Mouse (Mus musculus): ENCODE data around the gene Kcnmb4. TPM values are rescaled to one million over a fixed set of nuclear protein-coding genes. Genes with fewer than 3 reads are reported as not detected.

Gene Kcnmb4
- polyA plus RNA-seq, 2 experiments, result 0.14 to 0.22 TPM

- TF ChIP-seq CTCF (IDR thresholded peaks at IDR 0.05; ENCODE audit: low read depth) (no peak), EP300 (IDR thresholded peaks at IDR 0.05; ENCODE audit: low read depth) (no peak)
- H3K4me2 ChIP-seq (ENCODE audit: low read depth), result no peak overlapping the region
- H3K27ac ChIP-seq, result no peak overlapping the region
- WGBS (ENCODE audit: insufficient replicate concordance), result 58% methylated on average over 9 of the region's 9 CpGs
- no peaks in the 10 kb centered on the region for H3K36me3 ChIP-seq (replicated peaks; ENCODE audit: control insufficient read depth, insufficient read depth, low read depth)
- no peaks in the 10 kb centered on the region for H3K9me3 ChIP-seq (ENCODE audit: control insufficient read depth, low read length)
- no peaks in the 10 kb centered on the region; a peak in 1 of 4 replicates for H3K4me1 ChIP-seq (replicated peaks; ENCODE audit: control insufficient read depth in 2 of 2, insufficient read depth in 2 of 2, low read length in 1 of 2)
- no peak overlapping the region for H3K9ac ChIP-seq (replicated peaks)
- DNase-seq (ENCODE audit: low read depth in 3 of 3, low spot score in 3 of 3) (no peak), ATAC-seq (ENCODE audit: insufficient read depth) (no peak)
- H3K4me3 ChIP-seq (ENCODE audit: insufficient read depth in 1 of 2, low read depth in 2 of 2, low read length in 2 of 2), result no peak overlapping the region
- H3K27me3 ChIP-seq (ENCODE audit: control insufficient read depth, insufficient read depth, low read length), result no peaks in the 10 kb centered on the region
Measured at GRCm38 (mm10) chr10:116393790-116394475, 79.7 kb downstream of the Kcnmb4 start.

GRCm38 (mm10) chr10:116388840-116389239 lies 84.8 kb downstream of the Kcnmb4 start:
- H3K4me3 ChIP-seq (ENCODE audit: insufficient read depth in 1 of 2, low read depth in 2 of 2, low read length in 2 of 2), result no peak overlapping the region
- H3K27me3 ChIP-seq (ENCODE audit: control insufficient read depth, insufficient read depth, low read length), result no peaks in the 10 kb centered on the region
- TF ChIP-seq EP300 (IDR thresholded peaks at IDR 0.05; ENCODE audit: low read depth) (no peak), CTCF (IDR thresholded peaks at IDR 0.05; ENCODE audit: low read depth) (no peak)
- 65% methylated on average over 6 of the region's 6 CpGs for WGBS (ENCODE audit: insufficient replicate concordance)
- no peaks in the 10 kb centered on the region for H3K9me3 ChIP-seq (ENCODE audit: control insufficient read depth, low read length)
- DNase-seq (ENCODE audit: low read depth in 3 of 3, low spot score in 3 of 3) (no peak), ATAC-seq (ENCODE audit: insufficient read depth) (no peak)
- H3K27ac ChIP-seq, result no peak overlapping the region
- H3K36me3 ChIP-seq (replicated peaks; ENCODE audit: control insufficient read depth, insufficient read depth, low read depth), result no peaks in the 10 kb centered on the region
- no peaks in the 10 kb centered on the region; a peak in 1 of 4 replicates for H3K4me1 ChIP-seq (replicated peaks; ENCODE audit: control insufficient read depth in 2 of 2, insufficient read depth in 2 of 2, low read length in 1 of 2)
- H3K4me2 ChIP-seq (ENCODE audit: low read depth), result no peak overlapping the region
- H3K9ac ChIP-seq (replicated peaks), result no peak overlapping the region

GRCm38 (mm10) chr10:116386391-116386885 lies 87.2 kb downstream of the Kcnmb4 start:
- no peaks in the 10 kb centered on the region for H3K27me3 ChIP-seq (ENCODE audit: control insufficient read depth, insufficient read depth, low read length)
- TF ChIP-seq CTCF (IDR thresholded peaks at IDR 0.05; ENCODE audit: low read depth) (no peak), EP300 (IDR thresholded peaks at IDR 0.05; ENCODE audit: low read depth) (no peak)
- no peak overlapping the region for H3K27ac ChIP-seq
- H3K4me2 ChIP-seq (ENCODE audit: low read depth), result no peak overlapping the region
- no peak overlapping the region for H3K9ac ChIP-seq (replicated peaks)
- 50% methylated on average over 7 of the region's 7 CpGs for WGBS (ENCODE audit: insufficient replicate concordance)
- H3K4me1 ChIP-seq (replicated peaks; ENCODE audit: control insufficient read depth in 2 of 2, insufficient read depth in 2 of 2, low read length in 1 of 2), result no peaks in the 10 kb centered on the region
- no peak overlapping the region for H3K4me3 ChIP-seq (ENCODE audit: insufficient read depth in 1 of 2, low read depth in 2 of 2, low read length in 2 of 2)
- no peaks in the 10 kb centered on the region for H3K36me3 ChIP-seq (replicated peaks; ENCODE audit: control insufficient read depth, insufficient read depth, low read depth)
- no peak for DNase-seq (ENCODE audit: low read depth in 3 of 3, low spot score in 3 of 3)
- H3K9me3 ChIP-seq (ENCODE audit: control insufficient read depth, low read length), result no peaks in the 10 kb centered on the region
- no peak for ATAC-seq (ENCODE audit: insufficient read depth)

- no peak for ATAC-seq (ENCODE audit: insufficient read depth)
- H3K9ac ChIP-seq (replicated peaks), result no peak overlapping the region
- 69% methylated on average over 4 of the region's 4 CpGs for WGBS (ENCODE audit: insufficient replicate concordance)
- no peak overlapping the region for H3K4me3 ChIP-seq (ENCODE audit: insufficient read depth in 1 of 2, low read depth in 2 of 2, low read length in 2 of 2)
- no peaks in the 10 kb centered on the region for H3K4me1 ChIP-seq (replicated peaks; ENCODE audit: control insufficient read depth in 2 of 2, insufficient read depth in 2 of 2, low read length in 1 of 2)
- no peak for DNase-seq (ENCODE audit: low read depth in 3 of 3, low spot score in 3 of 3)
- no peaks in the 10 kb centered on the region for H3K9me3 ChIP-seq (ENCODE audit: control insufficient read depth, low read length)
- no peaks in the 10 kb centered on the region for H3K36me3 ChIP-seq (replicated peaks; ENCODE audit: control insufficient read depth, insufficient read depth, low read depth)
- H3K4me2 ChIP-seq (ENCODE audit: low read depth), result no peak overlapping the region
- TF ChIP-seq CTCF (IDR thresholded peaks at IDR 0.05; ENCODE audit: low read depth) (no peak), EP300 (IDR thresholded peaks at IDR 0.05; ENCODE audit: low read depth) (no peak)
- H3K27me3 ChIP-seq (ENCODE audit: control insufficient read depth, insufficient read depth, low read length), result no peaks in the 10 kb centered on the region
- no peak overlapping the region for H3K27ac ChIP-seq
Measured at GRCm38 (mm10) chr10:116384401-116384800, 89.3 kb downstream of the Kcnmb4 start.

GRCm38 (mm10) chr10:116382826-116383685 lies 90.6 kb downstream of the Kcnmb4 start:
- H3K9ac ChIP-seq (replicated peaks), result no peak overlapping the region
- no peaks in the 10 kb centered on the region for H3K36me3 ChIP-seq (replicated peaks; ENCODE audit: control insufficient read depth, insufficient read depth, low read depth)
- 79% methylated on average over 13 of the region's 13 CpGs for WGBS (ENCODE audit: insufficient replicate concordance)
- H3K9me3 ChIP-seq (ENCODE audit: control insufficient read depth, low read length), result no peaks in the 10 kb centered on the region
- H3K4me3 ChIP-seq (ENCODE audit: insufficient read depth in 1 of 2, low read depth in 2 of 2, low read length in 2 of 2), result no peak overlapping the region
- no peak overlapping the region for H3K27ac ChIP-seq
- no peaks in the 10 kb centered on the region for H3K27me3 ChIP-seq (ENCODE audit: control insufficient read depth, insufficient read depth, low read length)
- DNase-seq (ENCODE audit: low read depth in 3 of 3, low spot score in 3 of 3), result no peak
- no peak overlapping the region for H3K4me2 ChIP-seq (ENCODE audit: low read depth)
- TF ChIP-seq EP300 (IDR thresholded peaks at IDR 0.05; ENCODE audit: low read depth), result no peak
- no peak for TF ChIP-seq CTCF (IDR thresholded peaks at IDR 0.05; ENCODE audit: low read depth)
- H3K4me1 ChIP-seq (replicated peaks; ENCODE audit: control insufficient read depth in 2 of 2, insufficient read depth in 2 of 2, low read length in 1 of 2), result no peaks in the 10 kb centered on the region
- ATAC-seq (ENCODE audit: insufficient read depth), result no peak

Data from liver, embryonic 14.5 days (tissue).